2 mouse cellular contexts compared by ENCODE assay signal in genomic region chr13:23539821-23540220, GRCm38 (mm10).
TF ChIP-seq lines count a peak whose summit lies in the region.

No protein-coding gene starts in this region.

TF ChIP-seq in CH12.LX, 34 proteins besides CTCF, POLR2A, EP300 and RAD21:
- peak; percentile 84 for TF ChIP-seq TBP (conservative IDR thresholded peaks at IDR 0.05; ENCODE audit: low read depth, low read length)

TF ChIP-seq in MEL, 35 proteins besides CTCF, POLR2A, EP300 and RAD21:
- peak; percentile 70 for TF ChIP-seq TBP (IDR thresholded peaks at IDR 0.05; ENCODE audit: low read depth, low read length)
